Mouse (Mus musculus) liver, embryonic 11.5 days (tissue): Measurements from ENCODE around the gene Iqch. TPM values are rescaled to one million over a fixed set of nuclear protein-coding genes. Genes with fewer than 3 reads are reported as not detected.

Experiments used
- ATAC-seq: fragments of 200-750 bp; cut with Nextera tagmentation; replicated peaks from 2 replicates; pipeline ENCODE4 v1.8.0; 2017; ENCODE audit warnings: moderate number of reproducible peaks, mild to moderate bottlenecking, moderate TSS enrichment, moderate library complexity; ENCODE audit not compliant: low FRiP score
- DNase-seq: peaks from one replicate; pipeline ENCODE4 v3.0.0-alpha.2; 2017; ENCODE audit warnings: low spot score
- H3K27ac ChIP-seq: fragments of 300-500 bp; sonication (generic); 2 replicates; pipeline ENCODE4 v1.5.1; 2014; ENCODE audit warnings: mild to moderate bottlenecking, low read depth, low read length, control low read depth
- H3K27me3 ChIP-seq: fragments of 300-500 bp; sonication (generic); replicated peaks from 2 replicates; pipeline ENCODE4 v1.6.1; 2014; ENCODE audit warnings: low read length, mixed read lengths; ENCODE audit not compliant: control insufficient read depth, insufficient read depth
- H3K36me3 ChIP-seq: fragments of 300-500 bp; sonication (generic); 2 replicates; pipeline ENCODE4 v1.6.1; 2014; ENCODE audit warnings: mild to moderate bottlenecking, low read length, moderate library complexity, mixed read lengths; ENCODE audit not compliant: control insufficient read depth, insufficient read depth
- H3K4me1 ChIP-seq: fragments of 300-500 bp; sonication (generic); replicated peaks from 2 replicates; pipeline ENCODE4 v1.6.1; 2014; ENCODE audit warnings: low read length, mixed read lengths; ENCODE audit not compliant: control insufficient read depth, insufficient read depth
- H3K4me2 ChIP-seq: fragments of 300-500 bp; sonication (generic); 2 replicates; pipeline ENCODE4 v1.6.1; 2014; ENCODE audit warnings: mild to moderate bottlenecking, control low read depth, moderate library complexity
- H3K4me3 ChIP-seq: fragments of 300-500 bp; sonication (generic); 2 replicates; pipeline ENCODE4 v1.5.1; 2014; ENCODE audit warnings: low read depth, low read length, control low read depth
- H3K9ac ChIP-seq: fragments of 300-500 bp; sonication (generic); 2 replicates; pipeline ENCODE4 v1.6.1; 2014; ENCODE audit warnings: low read depth, low read length, control low read depth
- H3K9me3 ChIP-seq: fragments of 300-500 bp; sonication (generic); 2 replicates; pipeline ENCODE4 v1.6.1; 2016; ENCODE audit warnings: low read length, inconsistent platforms, mixed read lengths; ENCODE audit not compliant: control insufficient read depth
- WGBS: fragments of 180-500 bp; shearing (Covaris S2); extraction: QIAGEN DNeasy Blood & Tissue Kit; methylation state at CpG from one replicate; pipeline ENCODE4 v1.1.7; 2014; 5-methylcytosine and 5-hydroxymethylcytosine counted together
- polyA plus RNA-seq: library from polyadenylated mRNA; unstranded; fragments of >200 nt; fragmentation: Nextera tagmentation; extraction: Ambion mirVana; gene quantifications from 2 replicates; pipeline ENCODE4 v1.2.1, GENCODE M21; 2014

Gene Iqch
- polyA plus RNA-seq, 1 experiment from 2014 or later = 0.05 TPM

- Histone ChIP-seq H3K27ac (peak within 1 kb of the TSS; percentile 81), H3K36me3 (peaks cover 4% of the 10 kb centered on the region; the same call in 1 of the 2 replicates)
- ATAC-seq = peak; percentile 95
These were observed 224.8 kb downstream of the Iqch start, which contains the start of gene Map2k5 for GRCm38 (mm10) chr9:63377270-63378142. TSS of gene Map2k5 (minus strand) at chr9:63377902.

GRCm38 (mm10) chr9:63373315-63373714 lies 229.0 kb downstream of the Iqch start:
- peaks cover 17% of the 10 kb centered on the region for H3K4me1 ChIP-seq
- no peak overlapping the region for H3K27ac ChIP-seq
- 37% methylated on average over 2 of the region's 2 CpGs for WGBS
- H3K36me3 ChIP-seq = peaks cover 6% of the 10 kb centered on the region; the same call in 1 of the 2 replicates
- no peaks in the 10 kb centered on the region for H3K27me3 ChIP-seq
- H3K4me2 ChIP-seq = no peak overlapping the region
- ATAC-seq = no peak
- H3K9me3 ChIP-seq = no peaks in the 10 kb centered on the region
- H3K9ac ChIP-seq = no peak overlapping the region
- no peak for DNase-seq
- H3K4me3 ChIP-seq = no peak overlapping the region

More at GRCm38 (mm10) chr9:63377270-63378142, 224.8 kb downstream of the Iqch start, which contains the start of gene Map2k5:
- DNase-seq = peak; percentile 89
- Histone ChIP-seq H3K27me3 (no peaks in the 10 kb centered on the region), H3K9me3 (no peaks in the 10 kb centered on the region), H3K4me1 (peaks cover 17% of the 10 kb centered on the region), H3K4me3 (peak within 1 kb of the TSS; percentile 72), H3K4me2 (peak within 1 kb of the TSS; percentile 73), H3K9ac (peak within 1 kb of the TSS; percentile 87)
- WGBS = under 1% methylated on average over 57 of the region's 58 CpGs

GRCm38 (mm10) chr9:63372541-63372940 lies 229.8 kb downstream of the Iqch start:
- Histone ChIP-seq H3K9ac (no peak overlapping the region), H3K36me3 (peaks cover 6% of the 10 kb centered on the region; the same call in 1 of the 2 replicates), H3K27me3 (no peaks in the 10 kb centered on the region), H3K9me3 (no peaks in the 10 kb centered on the region), H3K27ac (no peak overlapping the region), H3K4me1 (peaks cover 17% of the 10 kb centered on the region), H3K4me2 (no peak overlapping the region), H3K4me3 (no peak overlapping the region)
- ATAC-seq (no peak), DNase-seq (no peak)
- 74% methylated on average over 8 of the region's 8 CpGs for WGBS

Other genes with a start within 250 kb of the Iqch start
- gene Map2k5, start 224.6 kb downstream of the Iqch start, polyA plus RNA-seq = 23.5 and 27.1 TPM in 2 replicates
- 39.8 and 41.5 TPM in 2 replicates for gene 2300009A05Rik, start 203.2 kb downstream of the Iqch start, polyA plus RNA-seq
- 27.7 and 32.4 TPM in 2 replicates for gene Aagab, start 167 bp upstream of the Iqch start, polyA plus RNA-seq
- gene Smad3, start 155.5 kb upstream of the Iqch start, polyA plus RNA-seq = 7.2 and 7.3 TPM in 2 replicates